Mouse (Mus musculus) ES-Bruce4 (cell line): ENCODE measurements around the gene Galk1. TPM values are rescaled to one million over a fixed set of nuclear protein-coding genes. Genes with fewer than 3 reads are reported as not detected.

Experiments used
- H3K27ac ChIP-seq: 2 replicates; pipeline ENCODE4 v1.5.1; 2012; ENCODE audit warnings: low read length, inconsistent platforms; ENCODE audit not compliant: insufficient read depth
- H3K27me3 ChIP-seq: 2 replicates; pipeline ENCODE4 v1.6.1; 2012; ENCODE audit warnings: mild to moderate bottlenecking, low read length, inconsistent platforms; ENCODE audit not compliant: control insufficient read depth, poor library complexity, insufficient read depth, severe bottlenecking
- H3K36me3 ChIP-seq: 2 replicates; pipeline ENCODE4 v1.6.1; 2012; ENCODE audit warnings: inconsistent platforms, mild to moderate bottlenecking, low read length, moderate library complexity; ENCODE audit not compliant: control insufficient read depth, poor library complexity, insufficient read depth, severe bottlenecking
- H3K4me1 ChIP-seq: one replicate; pipeline ENCODE4 v1.8.1; 2011; ENCODE audit warnings: low read length; ENCODE audit not compliant: control insufficient read depth, insufficient read depth
- H3K4me3 ChIP-seq: 2 replicates; pipeline ENCODE4 v1.5.1; 2011; ENCODE audit warnings: low read depth, mild to moderate bottlenecking, low read length
- H3K9ac ChIP-seq: 2 replicates; pipeline ENCODE4 v1.6.1; 2012; ENCODE audit warnings: low read depth, mild to moderate bottlenecking, inconsistent platforms; ENCODE audit not compliant: poor library complexity, severe bottlenecking
- H3K9me3 ChIP-seq: replicated peaks from 2 replicates; pipeline ENCODE4 v1.6.1; 2012; ENCODE audit warnings: mild to moderate bottlenecking, low read length, inconsistent platforms; ENCODE audit not compliant: control insufficient read depth, poor library complexity, insufficient read depth, severe bottlenecking
- CTCF ChIP-seq: IDR thresholded peaks from one replicate; pipeline ENCODE4 v1.8.1; 2011; ENCODE audit warnings: low read depth, low read length
- EP300 ChIP-seq: IDR thresholded peaks from 2 replicates; pipeline ENCODE4 v1.6.1; 2011; ENCODE audit warnings: low read depth, low read length; ENCODE audit not compliant: insufficient read depth
- POLR2A ChIP-seq: IDR thresholded peaks from one replicate; pipeline ENCODE4 v1.8.1; 2011; ENCODE audit warnings: low read length; ENCODE audit not compliant: insufficient read depth
- polyA plus RNA-seq: library from polyadenylated mRNA; stranded (reverse); fragments of >200 nt; gene quantifications from 2 replicates; pipeline ENCODE4 v1.2.4, GENCODE M21; 2011; ENCODE audit warnings: low read depth; ENCODE audit not compliant: missing spikeins, insufficient read depth, insufficient read length

Gene Galk1
- polyA plus RNA-seq, 1 experiment, result 96.4 TPM

- H3K36me3 ChIP-seq, result peaks cover 11% of the 10 kb centered on the region
- no peak for TF ChIP-seq CTCF
- no peak for TF ChIP-seq POLR2A
- no peak for TF ChIP-seq EP300
- peak overlapping the region; percentile 29 for H3K4me3 ChIP-seq
- peak overlapping the region; percentile 49 for H3K9ac ChIP-seq
- H3K4me1 ChIP-seq, result peaks cover 7% of the 10 kb centered on the region
- H3K27me3 ChIP-seq, result no peaks in the 10 kb centered on the region
- no peak overlapping the region for H3K27ac ChIP-seq
- H3K9me3 ChIP-seq, result no peaks in the 10 kb centered on the region
Observed at GRCm38 (mm10) chr11:116004186-116004823, 8.2 kb downstream of the Galk1 start.

GRCm38 (mm10) chr11:116002894-116003293 lies 9.6 kb downstream of the Galk1 start:
- H3K36me3 ChIP-seq, result peaks cover 7% of the 10 kb centered on the region
- H3K27me3 ChIP-seq, result no peaks in the 10 kb centered on the region
- H3K27ac ChIP-seq, result no peak overlapping the region
- no peaks in the 10 kb centered on the region for H3K9me3 ChIP-seq
- TF ChIP-seq CTCF (no peak), EP300 (no peak), POLR2A (no peak)
- H3K4me3 ChIP-seq, result no peak overlapping the region
- no peak overlapping the region for H3K9ac ChIP-seq
- H3K4me1 ChIP-seq, result peaks cover 7% of the 10 kb centered on the region

GRCm38 (mm10) chr11:116001725-116002124 lies 10.8 kb downstream of the Galk1 start:
- no peak overlapping the region for H3K4me3 ChIP-seq
- H3K36me3 ChIP-seq, result no peaks in the 10 kb centered on the region
- H3K4me1 ChIP-seq, result peaks cover 7% of the 10 kb centered on the region
- no peak overlapping the region for H3K9ac ChIP-seq
- H3K9me3 ChIP-seq, result no peaks in the 10 kb centered on the region
- no peaks in the 10 kb centered on the region for H3K27me3 ChIP-seq
- TF ChIP-seq CTCF, result no peak
- no peak overlapping the region for H3K27ac ChIP-seq

GRCm38 (mm10) chr11:116000607-116001006 lies 11.9 kb downstream of the Galk1 start:
- H3K9ac ChIP-seq, result no peak overlapping the region
- H3K4me3 ChIP-seq, result no peak overlapping the region
- TF ChIP-seq EP300 (peak; percentile 67; the same call in 1 of the 2 replicates), CTCF (no peak), POLR2A (no peak)
- no peaks in the 10 kb centered on the region for H3K36me3 ChIP-seq
- no peak overlapping the region for H3K27ac ChIP-seq
- H3K27me3 ChIP-seq, result no peaks in the 10 kb centered on the region
- H3K4me1 ChIP-seq, result peaks cover 3% of the 10 kb centered on the region
- H3K9me3 ChIP-seq, result no peaks in the 10 kb centered on the region

- Histone ChIP-seq H3K27me3 (no peaks in the 10 kb centered on the region), H3K4me1 (no peaks in the 10 kb centered on the region), H3K4me3 (no peak overlapping the region), H3K9me3 (no peaks in the 10 kb centered on the region), H3K27ac (no peak overlapping the region), H3K9ac (no peak overlapping the region), H3K36me3 (no peaks in the 10 kb centered on the region)
- TF ChIP-seq CTCF (peak; percentile 65), POLR2A (no peak)
Observed at GRCm38 (mm10) chr11:115999538-116000143, 12.9 kb downstream of the Galk1 start.

- Histone ChIP-seq H3K9ac (no peak overlapping the region), H3K27ac (no peak overlapping the region), H3K9me3 (no peaks in the 10 kb centered on the region), H3K36me3 (no peaks in the 10 kb centered on the region), H3K4me1 (no peaks in the 10 kb centered on the region), H3K27me3 (no peaks in the 10 kb centered on the region), H3K4me3 (no peak overlapping the region)
- no peak for TF ChIP-seq EP300
- no peak for TF ChIP-seq POLR2A
- TF ChIP-seq CTCF, result no peak
Observed at GRCm38 (mm10) chr11:115999027-115999426, 13.5 kb downstream of the Galk1 start.
